Mouse (Mus musculus) retina, adult 2 months (tissue): ENCODE data around the gene Dnajc25.
A peak's percentile ranks its signal among the peaks of the same experiment; 100 is the strongest.

Experiments used
- DNase-seq: peaks from one replicate; pipeline ENCODE4 v3.0.0-alpha.2; 2012; ENCODE audit warnings: low read depth, low spot score

The Dnajc25 gene

GRCm38 (mm10) chr4:59003806-59004200 is 8.9 kb downstream of the Dnajc25 start:
- no peak for DNase-seq

GRCm38 (mm10) chr4:59006211-59006610 is 11.3 kb downstream of the Dnajc25 start:
- DNase-seq, result no peak

- no peak for DNase-seq
These were observed 12.2 kb downstream of the Dnajc25 start for GRCm38 (mm10) chr4:59007016-59007415.

- DNase-seq, result no peak
These were observed 13.1 kb downstream of the Dnajc25 start for GRCm38 (mm10) chr4:59007974-59008373.

- no peak for DNase-seq
These were observed 14.3 kb downstream of the Dnajc25 start for GRCm38 (mm10) chr4:59009186-59009585.

- DNase-seq, result no peak
These were observed 14.8 kb downstream of the Dnajc25 start for GRCm38 (mm10) chr4:59009696-59010095.

- DNase-seq, result no peak
These were observed 16.6 kb downstream of the Dnajc25 start for GRCm38 (mm10) chr4:59011446-59011845.

GRCm38 (mm10) chr4:59015181-59015580 is 20.3 kb downstream of the Dnajc25 start:
- DNase-seq, result no peak

- DNase-seq, result no peak
These were observed 22.1 kb downstream of the Dnajc25 start for GRCm38 (mm10) chr4:59016922-59017321.

- no peak for DNase-seq
These were observed 39.6 kb downstream of the Dnajc25 start for GRCm38 (mm10) chr4:59034325-59034917.

- no peak for DNase-seq
These were observed 40.3 kb downstream of the Dnajc25 start, which contains the start of gene Gng10 for GRCm38 (mm10) chr4:59034918-59035785. Gene Gng10 (plus strand): TSS chr4:59035088.

- DNase-seq, result no peak
These were observed 41.0 kb downstream of the Dnajc25 start for GRCm38 (mm10) chr4:59035786-59036350.

GRCm38 (mm10) chr4:59036490-59037127 is 41.7 kb downstream of the Dnajc25 start:
- DNase-seq, result peak; percentile 38

- DNase-seq, result no peak
These were observed 42.7 kb downstream of the Dnajc25 start for GRCm38 (mm10) chr4:59037525-59037924.

GRCm38 (mm10) chr4:59040397-59041287 is 45.8 kb downstream of the Dnajc25 start:
- DNase-seq, result no peak

- DNase-seq, result no peak
These were observed 48.2 kb downstream of the Dnajc25 start for GRCm38 (mm10) chr4:59043074-59043473.

- no peak for DNase-seq
These were observed 49.0 kb downstream of the Dnajc25 start for GRCm38 (mm10) chr4:59043891-59044290.

GRCm38 (mm10) chr4:59047222-59047621 is 52.4 kb downstream of the Dnajc25 start:
- no peak for DNase-seq

GRCm38 (mm10) chr4:59051081-59051480 is 56.2 kb downstream of the Dnajc25 start:
- DNase-seq, result no peak

GRCm38 (mm10) chr4:59057929-59058328 is 63.1 kb downstream of the Dnajc25 start:
- no peak for DNase-seq

- no peak for DNase-seq
These were observed 67.7 kb downstream of the Dnajc25 start for GRCm38 (mm10) chr4:59062526-59062925.
